Mouse (Mus musculus) kidney, embryonic 16.5 days (tissue): ENCODE results near the gene Wbp1l. TPM values are rescaled to one million over a fixed set of nuclear protein-coding genes. Genes with fewer than 3 reads are reported as not detected.

ENCODE experiments used
- ATAC-seq: fragments of 200-750 bp; cut with Nextera tagmentation; 2 replicates; pipeline ENCODE4 v1.8.0; 2017; ENCODE audit warnings: moderate TSS enrichment; ENCODE audit not compliant: low FRiP score, low TSS enrichment
- H3K27ac ChIP-seq: fragments of 300-500 bp; sonication (generic); 2 replicates; pipeline ENCODE4 v1.5.1; 2014; ENCODE audit warnings: low read length
- H3K27me3 ChIP-seq: fragments of 300-500 bp; sonication (generic); 2 replicates; pipeline ENCODE4 v1.6.1; 2014; ENCODE audit warnings: low read length, control low read depth, mixed read lengths; ENCODE audit not compliant: insufficient read depth
- H3K36me3 ChIP-seq: fragments of 300-500 bp; sonication (generic); 2 replicates; pipeline ENCODE4 v1.6.1; 2014; ENCODE audit warnings: low read length, control low read depth, mixed read lengths; ENCODE audit not compliant: insufficient read depth
- H3K4me1 ChIP-seq: fragments of 300-500 bp; sonication (generic); 2 replicates; pipeline ENCODE4 v1.6.1; 2014; ENCODE audit warnings: low read length, control low read depth, mixed read lengths; ENCODE audit not compliant: insufficient read depth
- H3K4me2 ChIP-seq: fragments of 300-500 bp; sonication (generic); replicated peaks from 2 replicates; pipeline ENCODE4 v1.6.1; 2014; ENCODE audit warnings: low read depth, low read length
- H3K4me3 ChIP-seq: fragments of 300-500 bp; sonication (generic); 2 replicates; pipeline ENCODE4 v1.5.1; 2014; ENCODE audit warnings: mild to moderate bottlenecking, low read length
- H3K9ac ChIP-seq: fragments of 300-500 bp; sonication (generic); replicated peaks from 2 replicates; pipeline ENCODE4 v1.6.1; 2014; ENCODE audit warnings: low read length
- H3K9me3 ChIP-seq: fragments of 300-500 bp; sonication (generic); 2 replicates; pipeline ENCODE4 v1.6.1; 2016; ENCODE audit warnings: low read length, control low read depth
- WGBS: fragments of 180-500 bp; shearing (Covaris S2); extraction: QIAGEN DNeasy Blood & Tissue Kit; methylation state at CpG from one replicate; pipeline ENCODE4 v1.1.7; 2014; 5-methylcytosine and 5-hydroxymethylcytosine counted together
- polyA plus RNA-seq: library from polyadenylated mRNA; unstranded; fragments of >200 nt; fragmentation: Nextera tagmentation; extraction: Ambion mirVana; gene quantifications from 2 replicates; pipeline ENCODE4 v1.2.1, GENCODE M21; 2015

Gene Wbp1l
- polyA plus RNA-seq, 1 experiment from 2014 or later, result 53.4 TPM

DNA sequence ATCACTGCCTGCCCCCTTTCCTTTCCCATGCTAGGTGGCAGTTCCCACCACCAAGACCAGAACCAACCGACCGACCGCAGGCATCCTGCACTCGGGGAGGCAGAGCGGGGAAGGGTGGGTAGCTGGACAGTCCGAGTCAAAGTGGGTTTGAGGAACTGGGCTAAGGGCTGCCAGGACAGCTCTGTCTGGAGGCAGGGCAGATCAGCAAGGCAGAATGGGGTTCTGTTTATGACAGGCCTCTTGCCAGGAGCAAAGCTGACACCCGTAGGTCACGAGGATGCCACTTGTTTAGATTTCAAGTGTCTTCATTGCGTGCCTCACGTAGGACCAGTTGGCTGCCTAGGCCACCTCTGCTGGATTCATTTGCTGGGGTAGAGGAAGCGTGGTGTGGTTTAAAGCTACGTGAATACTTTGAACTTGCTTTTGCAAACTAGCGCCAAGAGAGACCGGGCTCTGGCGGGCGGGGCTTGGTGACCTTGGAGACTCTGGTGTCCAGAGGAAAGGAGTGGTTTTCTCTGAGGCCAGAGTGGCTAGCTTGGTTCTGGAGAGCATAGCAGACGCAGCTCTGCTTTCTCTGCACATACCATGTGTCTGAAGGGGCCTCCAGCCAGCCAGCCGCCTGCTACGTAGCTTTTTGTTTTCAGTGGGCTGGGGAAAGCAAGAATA is 42.7 kb downstream of the Wbp1l start:
- ATAC-seq, result peak; percentile 67
- H3K4me1 ChIP-seq, result peaks cover 76% of the 10 kb centered on the region
- H3K4me3 ChIP-seq, result no peak overlapping the region
- H3K9ac ChIP-seq, result peak overlapping the region; percentile 45; the same call in 1 of the 2 replicates
- no peaks in the 10 kb centered on the region for H3K9me3 ChIP-seq
- WGBS, result 31% methylated on average over 19 of the region's 19 CpGs
- no peaks in the 10 kb centered on the region for H3K27me3 ChIP-seq
- peak overlapping the region; percentile 13 for H3K4me2 ChIP-seq
- peak overlapping the region; percentile 78 for H3K27ac ChIP-seq
- peaks cover 16% of the 10 kb centered on the region; the same call in 1 of the 2 replicates for H3K36me3 ChIP-seq

DNA sequence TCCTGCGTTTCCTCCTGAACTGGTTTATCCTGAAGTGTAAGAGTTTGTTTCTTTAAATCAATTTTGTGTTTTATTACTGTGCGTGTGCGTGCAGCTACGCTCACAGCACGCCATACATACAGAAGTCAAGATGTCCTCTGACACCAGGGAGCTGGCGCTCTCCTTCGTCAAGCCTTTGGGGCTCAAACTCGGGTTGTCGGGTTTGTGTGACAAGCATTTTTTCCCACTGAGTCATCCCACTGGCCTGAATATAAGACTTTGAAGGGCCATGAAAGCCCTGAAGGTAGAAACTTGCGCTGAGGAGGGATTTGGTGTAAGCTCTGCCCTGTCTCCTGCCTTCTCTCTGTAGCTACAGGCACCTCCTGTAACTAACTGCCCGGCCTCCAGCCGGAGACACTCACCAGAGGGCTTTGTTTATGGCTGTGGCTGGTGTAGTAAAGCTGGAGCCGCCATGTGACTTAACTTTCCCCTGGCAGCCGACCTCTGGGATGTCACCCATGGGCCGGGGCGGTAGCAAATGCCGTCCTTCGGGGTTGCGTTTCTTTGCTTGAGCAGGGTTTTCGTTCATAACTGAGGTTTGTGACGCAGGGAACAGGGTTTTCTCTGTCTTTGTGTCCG is 43.4 kb downstream of the Wbp1l start:
- Histone ChIP-seq H3K4me3 (no peak overlapping the region), H3K36me3 (peaks cover 16% of the 10 kb centered on the region; the same call in 1 of the 2 replicates), H3K9me3 (no peaks in the 10 kb centered on the region), H3K4me2 (peak overlapping the region; percentile 13), H3K9ac (peak overlapping the region; percentile 45), H3K4me1 (peaks cover 76% of the 10 kb centered on the region), H3K27me3 (no peaks in the 10 kb centered on the region), H3K27ac (peak overlapping the region; percentile 78)
- WGBS, result 41% methylated on average over 22 of the region's 22 CpGs
- ATAC-seq, result no peak

DNA sequence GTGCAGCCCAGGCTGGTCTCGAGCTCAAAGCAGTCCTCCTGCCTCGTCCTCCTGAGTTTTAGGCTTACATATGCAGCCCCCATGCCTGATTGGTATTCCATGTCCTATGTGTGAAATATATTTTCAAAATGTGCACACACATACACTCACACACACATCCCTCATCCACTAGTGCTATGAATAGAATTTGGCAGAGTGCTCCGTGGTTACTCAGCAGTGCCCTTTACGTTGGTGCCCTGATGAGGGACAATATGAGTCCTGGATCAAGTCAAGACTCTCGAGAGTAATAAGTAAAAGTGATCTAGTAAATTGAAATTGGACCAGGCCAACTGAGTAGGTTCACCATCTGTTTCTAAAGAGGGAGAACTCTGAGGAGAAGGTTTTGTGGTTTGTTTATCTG is 44.4 kb downstream of the Wbp1l start:
- 75% methylated on average over 5 of the region's 5 CpGs for WGBS
- ATAC-seq, result no peak
- Histone ChIP-seq H3K9me3 (no peaks in the 10 kb centered on the region), H3K4me2 (no peak overlapping the region), H3K9ac (no peak overlapping the region), H3K4me3 (no peak overlapping the region), H3K27me3 (no peaks in the 10 kb centered on the region), H3K27ac (no peak overlapping the region), H3K4me1 (peaks cover 76% of the 10 kb centered on the region), H3K36me3 (peaks cover 9% of the 10 kb centered on the region; the same call in 1 of the 2 replicates)

DNA sequence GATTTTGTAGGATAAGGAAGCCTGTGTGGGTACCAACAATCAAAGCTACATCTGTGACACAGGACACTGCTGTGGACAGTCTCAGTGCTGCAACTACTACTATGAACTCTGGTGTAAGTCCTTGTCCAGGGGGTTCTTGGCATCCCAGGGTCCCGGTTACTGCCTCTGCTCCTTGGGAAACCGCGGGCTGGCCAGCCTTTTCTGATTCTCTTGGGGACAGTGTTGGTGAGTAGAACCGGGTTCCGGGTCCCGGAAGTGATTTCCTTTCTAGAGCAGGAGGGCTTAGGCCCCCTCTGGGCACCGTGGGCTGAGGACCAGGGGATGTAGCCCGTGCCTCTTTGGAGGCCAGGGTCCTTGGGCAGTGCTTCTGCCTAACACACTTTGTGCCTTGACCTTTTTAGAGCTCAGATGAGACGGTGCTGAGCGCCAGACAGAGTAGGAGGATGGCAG is 45.5 kb downstream of the Wbp1l start:
- peak overlapping the region; percentile 81 for H3K27ac ChIP-seq
- no peak overlapping the region for H3K4me2 ChIP-seq
- H3K4me3 ChIP-seq, result no peak overlapping the region
- no peak for ATAC-seq
- 0 out of 2 replicates have a peak overlapping the region, but pooled peaks have one; percentile 6 for H3K9ac ChIP-seq
- H3K27me3 ChIP-seq, result no peaks in the 10 kb centered on the region
- H3K36me3 ChIP-seq, result peaks cover 4% of the 10 kb centered on the region; the same call in 1 of the 2 replicates
- no peaks in the 10 kb centered on the region for H3K9me3 ChIP-seq
- H3K4me1 ChIP-seq, result peaks cover 76% of the 10 kb centered on the region
- WGBS, result 52% methylated on average over 10 of the region's 10 CpGs

DNA sequence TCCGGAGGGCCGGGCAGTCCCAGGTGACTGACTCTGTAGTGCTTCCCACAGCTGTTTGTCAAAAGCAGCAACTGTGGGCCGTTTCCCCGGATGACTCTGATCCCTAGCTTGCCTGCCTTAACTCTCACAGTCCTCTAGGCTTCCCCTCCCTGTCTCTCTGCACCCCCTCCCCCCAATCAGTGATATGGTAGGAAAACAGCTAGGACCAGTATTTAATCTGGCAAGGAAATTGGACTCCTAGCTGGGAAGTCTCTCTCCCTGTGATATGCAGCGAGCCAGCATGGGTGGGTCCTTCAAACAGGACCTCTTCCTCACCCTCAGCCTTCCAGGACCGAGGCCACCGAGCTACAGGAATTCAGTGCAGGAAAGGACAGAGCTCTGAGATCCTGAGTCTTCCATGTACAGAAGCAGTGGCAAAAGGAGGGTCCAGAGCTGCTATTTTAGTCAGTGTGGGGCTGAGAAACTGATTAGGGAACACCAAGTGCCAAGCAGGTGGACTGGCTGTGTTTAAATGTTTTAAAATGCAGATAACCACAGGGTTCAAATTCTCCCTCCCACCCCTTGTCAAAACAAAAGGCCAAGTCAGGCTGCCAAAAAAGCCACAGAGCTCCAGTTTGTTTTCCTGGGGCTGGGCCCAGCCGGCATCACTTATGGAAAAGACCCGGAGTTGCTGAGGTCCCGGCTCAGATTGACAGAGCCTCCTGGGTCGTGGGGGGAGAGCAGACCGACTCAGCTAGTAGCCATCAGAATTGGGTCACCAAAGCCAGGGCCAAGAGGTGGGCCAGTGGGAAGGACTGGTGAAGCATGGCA is 46.1 kb downstream of the Wbp1l start:
- no peak overlapping the region for H3K4me3 ChIP-seq
- 0 out of 2 replicates have a peak overlapping the region, but pooled peaks have one; percentile 4 for H3K9ac ChIP-seq
- peak; percentile 47 for ATAC-seq
- peaks cover 71% of the 10 kb centered on the region for H3K4me1 ChIP-seq
- 0 out of 2 replicates have a peak overlapping the region, but pooled peaks have one; percentile 0 for H3K4me2 ChIP-seq
- no peaks in the 10 kb centered on the region for H3K9me3 ChIP-seq
- 16% methylated on average over 12 of the region's 12 CpGs for WGBS
- H3K27ac ChIP-seq, result peak overlapping the region; percentile 81
- no peaks in the 10 kb centered on the region for H3K27me3 ChIP-seq
- peaks cover 4% of the 10 kb centered on the region; the same call in 1 of the 2 replicates for H3K36me3 ChIP-seq

DNA sequence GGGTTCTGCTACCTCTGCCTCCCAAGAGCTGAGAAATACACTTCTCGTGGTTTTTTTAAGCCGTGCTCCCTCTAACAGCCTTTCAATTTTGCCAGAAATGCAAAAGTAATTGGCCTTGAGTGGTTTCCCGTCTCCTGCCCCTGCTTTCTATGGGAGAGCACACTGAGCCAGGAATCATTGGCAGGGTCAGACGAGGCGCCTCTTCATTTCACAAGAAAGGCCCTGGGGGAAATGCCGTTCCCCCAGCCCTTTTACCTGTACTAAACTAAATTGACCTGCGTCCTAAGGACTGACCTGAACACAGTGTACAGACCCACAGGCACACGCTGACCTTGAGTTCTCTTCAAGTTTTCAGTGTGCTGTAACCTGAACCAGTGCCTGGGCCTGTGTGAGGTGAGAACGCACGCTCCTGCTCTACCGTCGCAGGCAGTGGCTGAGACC is 47.2 kb downstream of the Wbp1l start:
- H3K27ac ChIP-seq, result peak overlapping the region; percentile 81
- H3K36me3 ChIP-seq, result peaks cover 4% of the 10 kb centered on the region; the same call in 1 of the 2 replicates
- no peak for ATAC-seq
- peaks cover 65% of the 10 kb centered on the region for H3K4me1 ChIP-seq
- no peak overlapping the region for H3K9ac ChIP-seq
- WGBS, result 59% methylated on average over 12 of the region's 12 CpGs
- H3K4me3 ChIP-seq, result no peak overlapping the region
- no peaks in the 10 kb centered on the region for H3K27me3 ChIP-seq
- no peaks in the 10 kb centered on the region for H3K9me3 ChIP-seq
- H3K4me2 ChIP-seq, result no peak overlapping the region

DNA sequence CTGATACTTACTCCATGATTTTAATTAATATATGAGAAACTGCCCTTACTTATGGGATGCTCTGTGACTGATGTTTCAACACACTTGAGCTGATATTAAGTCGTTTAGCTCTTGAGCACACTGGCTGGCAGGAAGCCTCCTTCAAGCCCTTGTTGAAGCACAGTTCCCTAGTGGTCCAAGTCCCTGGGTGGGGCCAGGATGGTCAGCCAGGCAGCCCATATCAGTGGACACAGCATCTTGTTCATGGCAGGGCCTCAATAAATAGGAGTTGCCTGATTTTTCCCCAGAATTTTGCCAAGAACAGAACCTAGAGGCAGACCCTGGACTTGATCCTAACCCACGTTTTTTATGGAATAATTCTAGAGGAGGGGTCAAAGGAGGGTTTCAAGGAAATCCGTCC is 48.4 kb downstream of the Wbp1l start:
- ATAC-seq, result no peak
- H3K4me1 ChIP-seq, result peaks cover 53% of the 10 kb centered on the region
- peaks cover 8% of the 10 kb centered on the region; the same call in 1 of the 2 replicates for H3K36me3 ChIP-seq
- no peaks in the 10 kb centered on the region for H3K9me3 ChIP-seq
- WGBS, result 41% methylated on average over 3 of the region's 3 CpGs
- H3K27ac ChIP-seq, result no peak overlapping the region
- no peaks in the 10 kb centered on the region for H3K27me3 ChIP-seq
- no peak overlapping the region for H3K4me3 ChIP-seq
- H3K4me2 ChIP-seq, result no peak overlapping the region
- H3K9ac ChIP-seq, result 0 out of 2 replicates have a peak overlapping the region, but pooled peaks have one; percentile 17

DNA sequence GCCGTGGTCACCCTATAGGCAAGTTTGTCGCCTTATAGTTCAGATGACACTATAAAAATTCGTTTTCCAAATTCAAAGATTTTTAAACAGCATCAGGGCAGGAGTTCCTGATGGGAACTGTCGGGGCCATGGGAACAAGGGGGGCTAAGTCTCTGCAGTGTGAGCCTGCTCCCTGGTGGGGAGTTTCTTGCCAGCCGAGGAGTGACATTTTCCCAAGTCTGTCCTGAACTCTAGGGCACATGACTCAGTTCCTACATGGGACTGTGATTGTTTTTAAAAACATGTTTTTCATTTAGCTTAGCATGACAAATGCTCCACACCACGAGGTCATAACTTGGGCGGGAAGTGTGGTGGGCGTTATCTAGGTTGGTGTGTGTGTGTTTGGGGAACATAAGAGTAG is 49.0 kb downstream of the Wbp1l start:
- Histone ChIP-seq H3K9ac (no peak overlapping the region), H3K4me2 (no peak overlapping the region), H3K27ac (no peak overlapping the region), H3K36me3 (peaks cover 11% of the 10 kb centered on the region; the same call in 1 of the 2 replicates), H3K9me3 (no peaks in the 10 kb centered on the region), H3K4me1 (peaks cover 47% of the 10 kb centered on the region), H3K27me3 (no peaks in the 10 kb centered on the region), H3K4me3 (no peak overlapping the region)
- 79% methylated on average over 8 of the region's 8 CpGs for WGBS
- ATAC-seq, result no peak

DNA sequence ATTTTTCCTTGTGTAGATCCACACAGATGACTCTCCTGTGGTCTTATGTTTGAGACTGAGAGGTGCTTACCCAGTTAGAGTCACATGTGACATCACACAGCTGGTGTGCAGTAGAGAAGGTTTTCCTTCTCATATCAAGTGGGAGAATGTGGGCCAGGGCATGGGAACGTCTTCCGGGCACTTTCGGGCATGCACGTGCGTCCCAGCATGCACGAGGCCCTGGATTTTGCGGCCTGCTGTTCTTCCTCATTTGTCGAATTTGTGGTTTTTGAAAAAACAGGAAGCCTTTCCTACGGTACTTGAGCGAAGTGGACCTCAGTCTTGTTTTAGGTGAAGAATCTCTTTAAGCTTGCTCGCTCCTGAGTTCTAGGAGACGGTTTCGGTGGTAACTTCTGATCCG is 49.7 kb downstream of the Wbp1l start:
- peaks cover 18% of the 10 kb centered on the region for H3K36me3 ChIP-seq
- 93% methylated on average over 14 of the region's 14 CpGs for WGBS
- H3K27ac ChIP-seq, result no peak overlapping the region
- peaks cover 40% of the 10 kb centered on the region for H3K4me1 ChIP-seq
- no peak overlapping the region for H3K9ac ChIP-seq
- no peak for ATAC-seq
- no peaks in the 10 kb centered on the region for H3K27me3 ChIP-seq
- no peak overlapping the region for H3K4me2 ChIP-seq
- H3K4me3 ChIP-seq, result no peak overlapping the region
- H3K9me3 ChIP-seq, result no peaks in the 10 kb centered on the region
